Mouse (Mus musculus) megakaryocyte progenitor cell, adult 5-6 weeks (primary cell): ENCODE results near the gene 1700057G04Rik. TPM values are rescaled to one million over a fixed set of nuclear protein-coding genes. Genes with fewer than 3 reads are reported as not detected.

Source experiments
- ATAC-seq: replicated peaks from 2 replicates; pipeline ENCODE4 v1.8.0; 2016; ENCODE audit warnings: mild to moderate bottlenecking, moderate TSS enrichment, inconsistent platforms; ENCODE audit not compliant: poor library complexity
- total RNA-seq, 2 experiments: library from RNA; stranded (forward) in 1 of 2; stranded (reverse) in 1 of 2; fragments of 157-497, 149-512 nt in 1 of 2; fragments of 200-1000 nt in 1 of 2; gene quantifications; 2 replicates each; pipeline versions ENCODE4 v1.2.3 to v1.2.4; 2015 to 2017

1700057G04Rik gene
- total RNA-seq, 2 experiments from 2014 or later = not detected

- peak; percentile 44 for ATAC-seq
Measured at GRCm38 (mm10) chr9:92301213-92301612, 8.0 kb upstream of the 1700057G04Rik start.

GRCm38 (mm10) chr9:92305075-92305474, 4.1 kb upstream of the 1700057G04Rik start:
- ATAC-seq = peak; percentile 40

GRCm38 (mm10) chr9:92305620-92306220, 3.5 kb upstream of the 1700057G04Rik start:
- ATAC-seq = no peak

- ATAC-seq = no peak
Measured at GRCm38 (mm10) chr9:92316791-92317190, 7.6 kb downstream of the 1700057G04Rik start.

- ATAC-seq = 0 out of 2 replicates have a peak, but pooled peaks have one; percentile 29
Measured at GRCm38 (mm10) chr9:92325936-92326335, 16.8 kb downstream of the 1700057G04Rik start.

GRCm38 (mm10) chr9:92326813-92327212, 17.6 kb downstream of the 1700057G04Rik start:
- no peak for ATAC-seq

GRCm38 (mm10) chr9:92331383-92331782, 22.2 kb downstream of the 1700057G04Rik start:
- ATAC-seq = no peak

GRCm38 (mm10) chr9:92334845-92335244, 25.7 kb downstream of the 1700057G04Rik start:
- peak; percentile 55 for ATAC-seq

GRCm38 (mm10) chr9:92335277-92335818, 26.2 kb downstream of the 1700057G04Rik start:
- ATAC-seq = peak; percentile 62

GRCm38 (mm10) chr9:92337063-92337462, 27.9 kb downstream of the 1700057G04Rik start:
- ATAC-seq = no peak

GRCm38 (mm10) chr9:92337661-92338060, 28.5 kb downstream of the 1700057G04Rik start:
- ATAC-seq = no peak

GRCm38 (mm10) chr9:92338954-92339353, 29.8 kb downstream of the 1700057G04Rik start:
- no peak for ATAC-seq

GRCm38 (mm10) chr9:92351924-92352323, 42.7 kb downstream of the 1700057G04Rik start:
- ATAC-seq = no peak

GRCm38 (mm10) chr9:92353306-92353705, 44.1 kb downstream of the 1700057G04Rik start:
- ATAC-seq = no peak

- no peak for ATAC-seq
Measured at GRCm38 (mm10) chr9:92360691-92361310, 51.6 kb downstream of the 1700057G04Rik start.

GRCm38 (mm10) chr9:92363478-92363877, 54.3 kb downstream of the 1700057G04Rik start:
- ATAC-seq = peak; percentile 20; the same call in 1 of the 2 replicates

GRCm38 (mm10) chr9:92368920-92369319, 59.7 kb downstream of the 1700057G04Rik start:
- ATAC-seq = peak; percentile 87

GRCm38 (mm10) chr9:92373896-92374295, 64.7 kb downstream of the 1700057G04Rik start:
- no peak for ATAC-seq

- ATAC-seq = peak; percentile 88
Measured at GRCm38 (mm10) chr9:92374705-92375199, 65.6 kb downstream of the 1700057G04Rik start.

GRCm38 (mm10) chr9:92375378-92375777, 66.2 kb downstream of the 1700057G04Rik start:
- peak; percentile 61 for ATAC-seq

- no peak for ATAC-seq
Measured at GRCm38 (mm10) chr9:92377967-92378366, 68.8 kb downstream of the 1700057G04Rik start.

- no peak for ATAC-seq
Measured at GRCm38 (mm10) chr9:92379240-92379639, 70.1 kb downstream of the 1700057G04Rik start.
